Mouse (Mus musculus): ENCODE results near the gene Polr3h.

GRCm38 (mm10) chr15:81849104-81849503 is 76.9 kb downstream of the Polr3h start:
- TF ChIP-seq CTCF (IDR thresholded peaks at IDR 0.05; ENCODE audit: extremely low read depth, insufficient read length, insufficient replicate concordance, low read depth, low read length) (no peak), POLR2A (IDR thresholded peaks at IDR 0.05; ENCODE audit: low read depth, low read length) (no peak)
